8 mouse cellular contexts compared by ENCODE assay signal in the genomic region with DNA sequence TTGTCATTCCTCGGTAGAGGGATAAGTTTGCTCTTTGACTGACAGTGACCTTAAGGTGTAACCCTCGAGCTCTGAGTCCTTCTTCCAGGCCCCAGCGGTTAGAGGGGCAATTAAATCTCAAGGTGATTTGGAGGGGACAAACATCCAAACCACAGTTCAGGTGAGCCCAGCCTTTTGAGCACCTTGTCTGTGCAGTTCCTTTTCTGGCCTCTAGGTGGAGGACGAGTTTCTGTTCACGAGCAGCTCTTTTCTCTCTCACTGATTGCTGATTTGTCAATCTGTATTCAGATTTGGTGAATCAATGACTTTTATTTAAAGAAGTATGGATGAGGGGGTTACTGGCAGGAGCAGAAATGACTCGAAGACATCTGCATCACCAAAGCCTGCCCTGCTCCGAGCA.
DNase-seq lines count a peak whose midpoint lies in the region; ATAC-seq and TF ChIP-seq lines count a peak whose summit lies in the region.

No protein-coding gene starts in this region.

- H3K9ac ChIP-seq in heart, adult 2 months (ENCODE audit: low read depth, low read length) = no peak overlapping the region
- H3K9ac ChIP-seq in heart, embryonic 12.5 days = no peak overlapping the region

- intact Hi-C loops in heart, adult 2 months (cut with DNase I) = no loop called here

- no peaks in the 10 kb centered on the region for H3K36me3 ChIP-seq in heart, adult 2 months (ENCODE audit: control insufficient read depth, insufficient read depth, low read length)
- no peaks in the 10 kb centered on the region for H3K36me3 ChIP-seq in heart, embryonic 12.5 days

- H3K27me3 ChIP-seq in heart, adult 2 months (ENCODE audit: control insufficient read depth, insufficient read depth, low read length) = no peaks in the 10 kb centered on the region
- H3K27me3 ChIP-seq in heart, embryonic 12.5 days (replicated peaks) = 0 out of 2 replicates have a peak, but pooled peaks cover 4% of the 10 kb centered on the region

- peak; percentile 80 for TF ChIP-seq CTCF in heart, adult 2 months (IDR thresholded peaks at IDR 0.05)

- no peak for TF ChIP-seq POLR2A in heart, adult 2 months (IDR thresholded peaks at IDR 0.05; ENCODE audit: insufficient read depth, low read depth, low read length)

- no peak for TF ChIP-seq EP300 in heart, adult 2 months (IDR thresholded peaks at IDR 0.05; ENCODE audit: insufficient read depth, low read depth, low read length)

- H3K4me1 ChIP-seq in heart, adult 2 months (ENCODE audit: control insufficient read depth, insufficient read depth, low read length) = no peaks in the 10 kb centered on the region
- 0 out of 2 replicates have a peak, but pooled peaks cover 2% of the 10 kb centered on the region for H3K4me1 ChIP-seq in heart, embryonic 12.5 days (replicated peaks)

- no peaks in the 10 kb centered on the region for H3K9me3 ChIP-seq in heart, embryonic 12.5 days (replicated peaks)

- no peak for ATAC-seq in heart, embryonic 12.5 days (ENCODE audit: insufficient number of reproducible peaks, low FRiP score)

- no peak overlapping the region for H3K27ac ChIP-seq in heart, adult 2 months
- no peak overlapping the region for H3K27ac ChIP-seq in heart, embryonic 12.5 days (ENCODE audit: poor library complexity, severe bottlenecking)

- peak in 1 of 2 experiments; percentile 23 for DNase-seq in heart, adult 2 months
- peak; percentile 45 to 68 for DNase-seq in right cerebral cortex, adult 2 months (ENCODE audit: low spot score in 2 of 2)
- no peak for DNase-seq in right cerebral cortex, postnatal 14 days
- DNase-seq in cerebellum, adult 8-10 months = peak; percentile 45
- DNase-seq in kidney, postnatal 14 days = peak; percentile 44
- peak; percentile 51 for DNase-seq in retina, postnatal 1 day
- no peak for DNase-seq in spleen, postnatal 36 days (ENCODE audit: low spot score in 2 of 2)

- 43% methylated on average over 7 of the region's 7 CpGs for WGBS in heart, adult 2 months
- 40% methylated on average over 7 of the region's 7 CpGs for WGBS in heart, embryonic 12.5 days

- H3K4me2 ChIP-seq in heart, embryonic 12.5 days = no peak overlapping the region

- H3K79me2 ChIP-seq in heart, adult 2 months (replicated peaks; ENCODE audit: control insufficient read depth, insufficient read depth, low read length) = no peaks in the 10 kb centered on the region

- no peak overlapping the region for H3K4me3 ChIP-seq in heart, adult 2 months
- no peak overlapping the region for H3K4me3 ChIP-seq in heart, embryonic 12.5 days

Comparison
In these comparisons a context has a peak if more than half of its experiments do, and no peak if none do; other contexts are left out.
1. DNase-seq: peak in right cerebral cortex, adult 2 months (2 of 2), cerebellum, adult 8-10 months (single experiment), kidney, postnatal 14 days (single experiment) and retina, postnatal 1 day (single experiment); none in right cerebral cortex, postnatal 14 days (single experiment) and spleen, postnatal 36 days (0 of 2).